ENCODE assay signal across 29 mouse cellular contexts in genomic region chr2:158299731-158300130, GRCm38 (mm10). TPM values are rescaled to one million over a fixed set of nuclear protein-coding genes. Genes with fewer than 3 reads are reported as not detected.
DNase-seq lines count a peak whose midpoint lies in the region; ATAC-seq lines count a peak whose summit lies in the region.
"Had no signal": no experiment of that assay in that cellular context is flagged by ENCODE, and none has a peak within 500 bp of the region (broad histone marks: within the 10 kb centered on the region; RNA-seq: fewer than 3 reads in every experiment).

No protein-coding gene starts in this region.

- peak; percentile 10 for DNase-seq in adrenal gland, adult 2 months
- DNase-seq in adrenal gland, postnatal 4 days (ENCODE audit: low spot score in 2 of 2): no peak
- peak; percentile 45 for DNase-seq in hindbrain, embryonic 14.5 days (ENCODE audit: low spot score)
- DNase-seq in hindbrain, embryonic 11.5 days (ENCODE audit: low spot score): no peak
- DNase-seq in lung, adult 18-20 months: no peak
- peak; percentile 78 for DNase-seq in Muller cell, postnatal 12 days (ENCODE audit: inconsistent ontology term)
- DNase-seq in gastrocnemius, postnatal 36 days: no peak
- DNase-seq: adrenal gland, postnatal 25 days; cerebellum, adult 11 months; heart, postnatal 36 days; kidney, adult 11 months; layer of hippocampus, adult 9-11 months; lung, postnatal 14 days; spleen, adult 18-20 months had no signal

- no peak overlapping the region for H3K4me3 ChIP-seq in hindbrain, embryonic 14.5 days (replicated peaks; ENCODE audit: low read length)
- H3K4me3 ChIP-seq in hindbrain, embryonic 11.5 days (ENCODE audit: low read depth, low read length): no peak overlapping the region
- H3K4me3 ChIP-seq in lung, embryonic 16.5 days (ENCODE audit: low read length): no peak overlapping the region
- H3K4me3 ChIP-seq: forebrain, embryonic 10.5 days; heart, embryonic 15.5 days; midbrain, embryonic 12.5 days; myocyte had no signal

- no peak overlapping the region for H3K27ac ChIP-seq in hindbrain, embryonic 14.5 days
- no peak overlapping the region for H3K27ac ChIP-seq in hindbrain, embryonic 11.5 days (ENCODE audit: low read depth, low read length)
- no peak overlapping the region for H3K27ac ChIP-seq in lung, embryonic 16.5 days (ENCODE audit: low read length)
- H3K27ac ChIP-seq: forebrain, embryonic 10.5 days; heart, embryonic 15.5 days; midbrain, embryonic 12.5 days had no signal

- ATAC-seq in hindbrain, embryonic 14.5 days (ENCODE audit: low FRiP score): no peak; the same call in 1 of the 2 replicates
- ATAC-seq in hindbrain, embryonic 11.5 days (ENCODE audit: low FRiP score): no peak
- 0 out of 2 replicates have a peak, but pooled peaks have one; percentile 32 for ATAC-seq in lung, embryonic 16.5 days (ENCODE audit: low read depth)

- no peak overlapping the region for H3K4me2 ChIP-seq in hindbrain, embryonic 14.5 days (replicated peaks)
- H3K4me2 ChIP-seq in hindbrain, embryonic 11.5 days (replicated peaks; ENCODE audit: low read depth, low read length): no peak overlapping the region
- H3K4me2 ChIP-seq in lung, embryonic 16.5 days (ENCODE audit: low read depth, low read length): no peak overlapping the region
- H3K4me2 ChIP-seq: heart, embryonic 15.5 days; midbrain, embryonic 12.5 days had no signal

- intact Hi-C loops in gastrocnemius, postnatal 36 days (cut with DNase I): no loop called here

- no peak overlapping the region for H3K9ac ChIP-seq in hindbrain, embryonic 14.5 days
- no peak overlapping the region for H3K9ac ChIP-seq in hindbrain, embryonic 11.5 days (ENCODE audit: low read depth, low read length)
- no peak overlapping the region for H3K9ac ChIP-seq in lung, embryonic 16.5 days (ENCODE audit: low read length)
- H3K9ac ChIP-seq: heart, embryonic 15.5 days; midbrain, embryonic 12.5 days had no signal

- no peaks in the 10 kb centered on the region for H3K36me3 ChIP-seq in hindbrain, embryonic 14.5 days (replicated peaks; ENCODE audit: control insufficient read depth, insufficient read depth)
- no peaks in the 10 kb centered on the region for H3K36me3 ChIP-seq in hindbrain, embryonic 11.5 days (ENCODE audit: control insufficient read depth, insufficient read depth, low read length)
- no peaks in the 10 kb centered on the region for H3K36me3 ChIP-seq in lung, embryonic 16.5 days (ENCODE audit: control insufficient read depth, insufficient read depth, low read length)
- H3K36me3 ChIP-seq: forebrain, embryonic 10.5 days; heart, embryonic 15.5 days; midbrain, embryonic 12.5 days had no signal

- WGBS in hindbrain, embryonic 14.5 days: 59% methylated on average over 4 of the region's 4 CpGs
- 72% methylated on average over 4 of the region's 4 CpGs for WGBS in hindbrain, embryonic 11.5 days
- 70% methylated on average over 4 of the region's 4 CpGs for WGBS in lung, embryonic 16.5 days

- H3K4me1 ChIP-seq in hindbrain, embryonic 14.5 days (replicated peaks; ENCODE audit: control insufficient read depth, insufficient read depth, low read length): no peaks in the 10 kb centered on the region
- H3K4me1 ChIP-seq in hindbrain, embryonic 11.5 days (replicated peaks; ENCODE audit: control insufficient read depth, insufficient read depth, low read length): no peaks in the 10 kb centered on the region
- H3K4me1 ChIP-seq in lung, embryonic 16.5 days (replicated peaks; ENCODE audit: control insufficient read depth, insufficient read depth, low read length): no peaks in the 10 kb centered on the region
- H3K4me1 ChIP-seq: midbrain, embryonic 12.5 days had no signal

- no peaks in the 10 kb centered on the region for H3K27me3 ChIP-seq in hindbrain, embryonic 14.5 days (ENCODE audit: control insufficient read depth, insufficient read depth, low read length)
- no peaks in the 10 kb centered on the region for H3K27me3 ChIP-seq in hindbrain, embryonic 11.5 days (ENCODE audit: control insufficient read depth, insufficient read depth, low read length)
- H3K27me3 ChIP-seq in lung, embryonic 16.5 days (ENCODE audit: control insufficient read depth, insufficient read depth, low read depth, low read length): no peaks in the 10 kb centered on the region
- H3K27me3 ChIP-seq: heart, embryonic 15.5 days; midbrain, embryonic 12.5 days had no signal

- H3K9me3 ChIP-seq in hindbrain, embryonic 14.5 days (ENCODE audit: control insufficient read depth, low read length): no peaks in the 10 kb centered on the region
- H3K9me3 ChIP-seq in hindbrain, embryonic 11.5 days (ENCODE audit: control insufficient read depth, low read length): no peaks in the 10 kb centered on the region
- 0 out of 2 replicates have a peak, but pooled peaks cover 2% of the 10 kb centered on the region for H3K9me3 ChIP-seq in lung, embryonic 16.5 days (ENCODE audit: control insufficient read depth, low read length)
- H3K9me3 ChIP-seq: forebrain, embryonic 10.5 days; heart, embryonic 15.5 days; midbrain, embryonic 12.5 days had no signal

RNA-seq across cellular contexts. Expression of gene Lbp, which starts 6.6 kb away (rescaled TPM):
- 10 to 100 TPM; 22.0 to 24.6 TPM for total RNA-seq in adrenal gland, adult 2 months (2021)
- 25.4 and 36.7 TPM in 2 replicates for polyA plus RNA-seq in adrenal gland, adult 2 months (2012; rRNA removed)
- total RNA-seq in adrenal gland, postnatal 4 days (2021): 10 to 100 TPM; 23.0 to 36.4 TPM
- 5.0 TPM in 2 replicates for polyA plus RNA-seq in hindbrain, embryonic 14.5 days (2014; fragmentation: Nextera tagmentation; extraction: Ambion mirVana)
- 2.7 and 3.4 TPM in 2 replicates for polyA plus RNA-seq in hindbrain, embryonic 11.5 days (2014; fragmentation: Nextera tagmentation; extraction: Ambion mirVana)
- polyA plus RNA-seq in lung, embryonic 16.5 days (2015; fragmentation: Nextera tagmentation; extraction: Ambion mirVana): 15.0 and 19.1 TPM in 2 replicates
- total RNA-seq in gastrocnemius, postnatal 36 days (2021): 1 to 10 TPM; 4.9 to 8.2 TPM

RNA-seq across cellular contexts. Expression of gene Bpi, which starts 41.8 kb away (rescaled TPM):
- total RNA-seq in adrenal gland, adult 2 months (2021): not detected
- polyA plus RNA-seq in adrenal gland, adult 2 months (2012; rRNA removed): not detected in 2 replicates
- total RNA-seq in adrenal gland, postnatal 4 days (2021): not detected
- not detected in 2 replicates for polyA plus RNA-seq in hindbrain, embryonic 14.5 days (2014; fragmentation: Nextera tagmentation; extraction: Ambion mirVana)
- polyA plus RNA-seq in hindbrain, embryonic 11.5 days (2014; fragmentation: Nextera tagmentation; extraction: Ambion mirVana): not detected in 2 replicates
- polyA plus RNA-seq in lung, embryonic 16.5 days (2015; fragmentation: Nextera tagmentation; extraction: Ambion mirVana): not detected in 2 replicates
- not detected for total RNA-seq in gastrocnemius, postnatal 36 days (2021)
- total RNA-seq: adrenal gland, postnatal 25 days; gastrocnemius, postnatal 14 days; heart, adult 8-10 months; heart, postnatal 36 days; liver, adult 2 months; megakaryocyte, adult 5-6 weeks had no signal
- polyA plus RNA-seq: embryonic facial prominence, embryonic 11.5 days; forebrain, embryonic 10.5 days; heart, embryonic 15.5 days; kidney, embryonic 16.5 days; large intestine, adult 2 months; limb, embryonic 11.5 days; liver, adult 2 months; liver, embryonic 16.5 days; midbrain, embryonic 12.5 days; myocyte; thymus, postnatal 0 days had no signal

Comparison
In these comparisons a context has a peak if more than half of its experiments do, and no peak if none do; other contexts are left out.
1. DNase-seq: peak in adrenal gland, adult 2 months (single experiment), hindbrain, embryonic 14.5 days (single experiment) and Muller cell, postnatal 12 days (single experiment); none in adrenal gland, postnatal 4 days (0 of 2), hindbrain, embryonic 11.5 days (single experiment), lung, adult 18-20 months (0 of 2) and gastrocnemius, postnatal 36 days (0 of 2).